Mouse (Mus musculus): ENCODE data around the gene Svs6. TPM values are rescaled to one million over a fixed set of nuclear protein-coding genes. Genes with fewer than 3 reads are reported as not detected.
"Not testable (repeated sequence)": the region's sequence is repeated elsewhere in the genome, so short reads cannot be mapped to it uniquely, and the experiment has no call there.

Gene Svs6
- total RNA-seq (2017) = not detected in 2 replicates

DNA sequence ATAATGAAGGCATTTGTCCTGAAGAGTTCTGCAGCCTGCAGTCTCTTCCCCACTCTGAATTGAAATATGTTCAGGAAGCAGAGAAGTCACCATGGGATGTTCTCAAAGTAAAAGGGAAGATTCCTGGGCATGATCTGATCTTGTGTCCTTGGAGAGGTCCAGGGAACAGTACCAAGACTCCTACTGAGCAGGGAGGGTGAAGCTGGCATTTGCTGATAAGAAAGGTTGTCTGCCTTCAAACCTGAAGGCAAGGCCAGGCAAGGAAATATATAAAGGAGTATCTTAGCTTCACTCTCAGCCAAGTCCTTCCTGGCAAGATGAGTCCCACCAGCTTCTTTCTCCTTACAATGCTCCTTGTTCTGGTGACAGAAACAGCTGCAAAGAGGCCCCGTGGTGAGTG, at the start of gene Svs6:
Svs6 (plus strand) TSS at position 301 of the 400 bp plus-strand sequence.
- not testable (repeated sequence) for ATAC-seq (replicated peaks; ENCODE audit: low read depth, poor library complexity, severe bottlenecking)

DNA sequence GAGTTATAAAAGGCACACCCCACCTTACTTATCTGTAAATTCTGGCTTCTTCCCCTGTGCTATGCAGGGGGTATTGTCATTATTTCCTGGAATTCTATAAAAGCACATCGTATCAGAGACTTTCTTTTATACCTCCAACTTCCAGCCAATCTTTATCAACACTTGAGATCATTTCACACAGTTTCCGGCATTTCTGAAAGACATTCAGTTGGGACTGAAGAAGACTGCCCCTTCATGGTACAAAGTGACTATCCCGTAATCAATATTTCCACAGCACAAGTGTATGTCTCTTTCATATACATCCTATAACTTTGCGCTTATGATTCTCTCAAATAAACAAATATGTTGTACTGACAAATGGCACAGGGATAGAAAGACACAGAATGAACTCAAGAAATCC, 38.2 kb upstream of the Svs6 start, which contains the start of gene Svs4:
Svs4 (minus strand) TSS at position 101 of the 400 bp plus-strand sequence.
- no peak for ATAC-seq (replicated peaks; ENCODE audit: low read depth, poor library complexity, severe bottlenecking)

DNA sequence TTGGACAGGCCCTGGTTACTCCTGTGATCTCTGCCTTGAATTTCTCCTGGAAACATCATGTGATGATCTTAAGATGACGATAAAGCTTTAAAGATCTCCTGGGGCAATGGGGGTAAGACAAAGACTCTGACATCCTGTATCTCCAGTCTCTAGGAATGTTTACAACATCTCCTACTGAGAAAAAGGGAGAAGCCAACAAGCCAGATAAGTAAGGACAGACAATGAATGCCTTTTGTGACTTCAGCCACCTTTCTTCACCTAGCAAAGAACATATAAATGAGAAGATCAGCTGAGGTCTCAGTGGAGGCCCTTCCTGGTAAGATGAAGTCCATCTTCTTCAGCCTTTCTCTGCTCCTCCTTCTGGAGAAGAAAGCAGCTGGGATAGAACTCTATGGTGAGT, 27.6 kb upstream of the Svs6 start, which contains the start of gene Svs3a:
Svs3a (plus strand) TSS at position 301 of the 400 bp plus-strand sequence.
- ATAC-seq (replicated peaks; ENCODE audit: low read depth, poor library complexity, severe bottlenecking) = not testable (repeated sequence)

DNA sequence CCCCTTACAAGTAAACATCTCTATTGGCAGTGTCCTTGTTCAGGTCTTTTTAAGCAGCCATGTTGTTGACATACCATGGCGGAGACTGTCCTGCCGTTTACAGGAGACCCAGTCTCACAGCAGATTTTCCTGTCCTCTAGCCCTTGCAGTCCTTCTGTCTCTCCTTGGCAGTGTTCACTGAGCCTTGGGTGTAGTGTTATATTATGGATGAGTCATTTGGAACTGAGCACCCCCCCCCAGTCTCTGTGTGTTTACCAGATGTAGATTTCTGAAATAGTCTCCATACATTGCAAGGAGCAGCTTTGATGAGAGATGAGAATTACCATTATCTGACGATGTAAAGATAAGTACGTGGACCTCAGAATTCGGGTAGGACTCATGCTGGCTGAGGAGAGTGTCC, 4.0 kb upstream of the Svs6 start:
- ATAC-seq (replicated peaks; ENCODE audit: low read depth, poor library complexity, severe bottlenecking) = no peak

DNA sequence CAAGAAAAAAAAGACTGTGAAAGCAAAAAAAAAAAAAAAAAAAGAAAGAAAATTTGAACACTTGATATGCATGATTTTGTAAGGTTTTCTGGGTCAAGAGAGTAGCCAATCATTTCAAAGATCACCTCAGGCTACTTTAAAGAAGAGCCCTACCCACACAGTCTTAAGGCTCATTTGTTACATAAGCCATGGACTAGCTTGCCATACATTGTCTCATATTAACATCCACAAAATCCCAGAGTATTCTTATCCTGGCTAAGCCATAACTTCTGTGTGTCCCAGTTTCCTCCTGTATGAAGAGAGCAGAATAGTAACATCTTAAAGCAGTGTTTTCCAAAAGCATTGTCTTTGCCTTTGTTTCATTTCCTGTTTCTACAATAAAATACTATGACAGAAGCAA, 1.1 kb upstream of the Svs6 start:
- not testable (repeated sequence) for ATAC-seq (replicated peaks; ENCODE audit: low read depth, poor library complexity, severe bottlenecking)

DNA sequence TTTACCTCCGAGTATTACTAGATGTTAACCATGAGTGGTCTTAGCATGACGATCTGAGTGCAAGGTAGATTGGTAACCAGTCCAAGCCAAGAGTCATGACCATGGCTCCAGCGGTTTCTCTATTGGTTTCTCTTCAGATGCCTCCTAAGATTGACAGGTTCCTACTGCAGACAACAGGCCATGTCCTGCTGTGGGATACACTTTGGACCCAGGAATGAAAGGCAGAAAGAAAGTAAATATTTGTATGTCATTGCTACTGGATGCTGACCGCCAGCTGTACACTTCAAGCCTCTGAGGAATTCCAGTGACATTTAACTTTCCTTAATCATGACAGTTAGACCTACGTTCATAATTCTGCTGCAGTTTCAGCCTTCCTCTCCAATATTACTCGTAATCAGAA, 4.4 kb downstream of the Svs6 start:
- no peak for ATAC-seq (replicated peaks; ENCODE audit: low read depth, poor library complexity, severe bottlenecking)

DNA sequence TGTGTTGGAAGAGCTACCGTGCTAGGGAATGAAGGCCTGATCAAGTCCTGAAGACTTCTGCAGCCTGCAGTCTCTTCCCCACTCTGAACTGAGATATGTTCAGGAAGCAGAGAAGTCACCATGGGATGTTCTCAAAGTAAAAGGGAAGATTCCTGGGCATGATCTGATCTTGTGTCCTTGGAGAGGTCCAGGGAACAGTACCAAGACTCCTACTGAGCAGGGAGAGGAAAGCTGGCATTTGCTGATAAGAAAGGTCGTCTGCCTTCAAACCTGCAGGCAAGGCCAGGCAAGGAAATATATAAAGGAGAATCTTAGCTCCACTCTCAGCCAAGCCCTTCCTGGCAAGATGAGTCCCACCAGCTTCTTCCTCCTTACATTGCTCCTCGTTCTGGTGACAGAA, 15.9 kb downstream of the Svs6 start, which contains the start of gene Svs5:
Svs5 (plus strand) TSS at position 301 of the 400 bp plus-strand sequence.
- not testable (repeated sequence) for ATAC-seq (replicated peaks; ENCODE audit: low read depth, poor library complexity, severe bottlenecking)

DNA sequence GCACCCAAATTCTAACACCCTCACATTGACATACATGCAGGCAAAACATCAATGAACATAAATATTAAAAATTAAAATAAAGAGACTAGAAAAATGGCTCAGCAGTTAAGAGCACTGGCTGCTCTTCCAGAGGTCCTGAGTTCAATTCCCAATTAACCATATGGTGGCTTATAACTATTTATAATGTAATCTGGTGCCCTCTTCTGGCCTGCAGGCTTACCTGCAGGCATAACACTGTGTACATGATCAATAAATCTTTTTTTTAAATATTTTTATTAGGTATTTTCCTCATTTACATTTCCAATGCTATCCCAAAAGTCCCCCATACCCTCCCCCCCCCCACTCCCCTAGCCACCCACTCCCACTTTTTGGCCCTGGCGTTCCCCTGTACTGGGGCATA, 27.2 kb downstream of the Svs6 start:
- not testable (repeated sequence) for ATAC-seq (replicated peaks; ENCODE audit: low read depth, poor library complexity, severe bottlenecking)

DNA sequence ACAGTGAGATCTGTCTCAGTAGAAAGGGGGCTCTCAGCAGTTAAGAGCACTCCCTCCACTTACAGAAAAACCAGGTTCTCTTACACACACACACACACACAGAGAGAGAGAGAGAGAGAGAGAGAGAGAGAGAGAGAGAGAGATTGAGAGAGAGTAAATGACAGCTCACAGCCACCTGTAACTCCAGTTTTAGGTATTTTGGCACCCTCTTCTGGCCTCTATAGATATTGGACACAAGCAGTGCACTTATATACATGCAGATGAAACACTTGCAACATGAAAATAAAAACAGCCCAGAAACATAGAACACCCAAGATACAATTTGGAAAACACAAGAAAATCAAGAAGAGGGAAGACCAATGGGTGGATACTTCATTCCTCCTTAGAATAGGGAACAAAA, 31.1 kb downstream of the Svs6 start:
- ATAC-seq (replicated peaks; ENCODE audit: low read depth, poor library complexity, severe bottlenecking) = not testable (repeated sequence)

DNA sequence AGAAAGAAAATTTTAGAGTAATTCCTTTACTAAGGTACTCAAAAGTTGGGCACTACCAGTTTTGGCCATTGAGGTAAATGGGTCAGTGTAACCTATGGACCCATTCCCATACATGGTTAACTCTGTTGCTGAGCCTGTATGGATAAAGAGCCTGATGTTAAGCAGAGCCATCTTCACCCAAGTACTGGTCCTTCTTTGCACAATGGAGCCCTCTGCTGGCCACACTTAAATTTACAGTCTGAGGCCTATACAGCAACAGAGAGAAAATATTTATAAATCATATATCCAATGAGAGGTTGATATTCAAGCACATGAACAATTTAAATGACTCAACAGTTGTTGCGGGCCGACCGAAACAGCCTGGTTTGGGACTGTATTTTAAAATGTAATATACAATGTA, 32.4 kb downstream of the Svs6 start:
- peak; percentile 77 for ATAC-seq (replicated peaks; ENCODE audit: low read depth, poor library complexity, severe bottlenecking)

DNA sequence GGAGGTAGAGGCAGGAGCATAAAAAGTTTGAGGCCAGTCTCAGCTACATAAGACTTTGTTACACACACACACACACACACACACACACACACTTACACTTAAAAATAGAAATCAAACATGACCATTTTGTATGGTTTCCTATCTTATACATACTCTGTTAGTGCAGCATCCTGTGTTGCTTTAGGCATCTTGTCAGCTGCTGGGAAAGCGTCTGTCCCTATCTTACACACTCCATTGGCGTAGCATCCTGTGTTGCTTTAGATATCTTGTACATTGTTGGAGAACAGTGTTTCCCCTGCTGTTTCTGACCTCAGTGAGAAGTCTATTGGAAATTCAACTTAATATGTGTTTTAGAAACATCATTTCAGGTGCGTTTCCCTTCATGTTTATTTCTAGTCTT, 36.1 kb downstream of the Svs6 start:
- 0 out of 2 replicates have a peak, but pooled peaks have one; percentile 9 for ATAC-seq (replicated peaks; ENCODE audit: low read depth, poor library complexity, severe bottlenecking)

DNA sequence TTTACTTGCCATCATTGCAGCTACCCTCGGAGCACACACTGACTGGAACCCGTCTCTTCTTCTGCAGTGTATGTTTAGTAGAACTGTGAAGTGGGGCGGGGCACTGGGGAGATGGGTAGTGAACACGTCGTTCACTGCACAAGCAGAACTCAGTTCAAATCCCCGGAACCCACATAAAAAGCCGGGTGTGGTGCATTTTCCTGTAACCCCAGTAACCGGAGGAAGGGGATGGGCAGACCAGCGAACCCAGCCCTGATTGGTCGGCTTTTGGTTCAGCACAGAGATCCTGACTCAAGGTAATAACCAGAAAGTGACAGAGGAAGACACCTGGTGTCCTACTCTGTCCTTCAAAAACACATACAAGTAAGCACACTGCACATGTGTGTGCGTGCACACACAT, 36.8 kb downstream of the Svs6 start:
- ATAC-seq (replicated peaks; ENCODE audit: low read depth, poor library complexity, severe bottlenecking) = no peak

DNA sequence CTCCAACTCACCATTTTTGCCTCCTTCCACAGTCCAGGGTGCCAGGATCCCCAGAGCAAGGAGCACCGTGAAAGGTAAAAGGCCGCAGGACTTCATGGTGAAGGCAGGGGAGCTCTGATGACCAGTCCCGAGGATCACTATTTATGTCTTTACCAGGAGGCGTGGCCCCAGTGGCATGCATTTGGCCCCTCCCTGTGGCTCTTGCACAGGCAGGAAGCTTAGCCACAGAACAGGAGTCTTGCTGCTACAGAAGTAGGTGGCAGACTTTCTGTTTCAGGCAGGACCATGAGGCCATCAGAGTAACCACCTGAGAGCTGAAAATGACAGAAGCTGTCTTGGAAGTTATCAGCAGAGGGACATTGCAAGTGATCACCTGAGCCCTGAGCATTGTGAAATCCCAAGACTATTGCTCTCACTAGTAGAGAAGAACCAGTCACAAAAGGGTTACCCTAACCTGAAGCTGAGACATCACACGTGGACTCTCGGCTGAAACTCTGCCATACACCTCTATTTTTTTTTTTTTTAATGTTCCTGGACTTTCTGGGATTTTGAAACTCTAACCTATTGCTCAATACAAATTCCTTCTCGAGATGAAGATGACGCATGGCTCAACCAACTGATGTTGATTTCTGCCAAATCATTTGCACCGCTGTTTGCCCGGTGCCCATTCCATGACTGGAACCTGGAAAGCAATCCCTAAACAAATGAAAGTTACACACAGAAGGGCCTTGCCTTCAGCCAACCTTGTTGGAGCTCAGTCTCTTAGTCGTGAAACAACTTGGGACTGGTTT, 39.8 kb downstream of the Svs6 start:
- ATAC-seq (replicated peaks; ENCODE audit: low read depth, poor library complexity, severe bottlenecking) = peak; percentile 83

DNA sequence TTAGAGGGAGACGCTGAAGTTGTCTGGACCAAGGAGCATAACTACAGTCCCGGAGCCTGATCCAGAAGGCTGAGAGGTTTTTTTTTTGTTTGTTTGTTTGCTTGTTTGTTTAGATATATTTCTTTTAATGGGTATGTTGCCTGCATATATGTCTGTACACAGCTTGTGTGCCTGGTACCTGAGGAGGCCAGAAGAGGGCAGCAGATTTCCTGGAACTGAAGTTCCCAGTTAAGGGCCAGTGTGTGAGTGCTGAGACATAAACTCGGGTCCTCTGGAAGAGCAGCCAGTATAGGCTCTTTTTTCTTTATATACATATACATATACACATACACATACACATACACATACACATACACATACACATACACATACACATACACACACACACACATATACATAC, 41.8 kb downstream of the Svs6 start:
- no peak for ATAC-seq (replicated peaks; ENCODE audit: low read depth, poor library complexity, severe bottlenecking)

DNA sequence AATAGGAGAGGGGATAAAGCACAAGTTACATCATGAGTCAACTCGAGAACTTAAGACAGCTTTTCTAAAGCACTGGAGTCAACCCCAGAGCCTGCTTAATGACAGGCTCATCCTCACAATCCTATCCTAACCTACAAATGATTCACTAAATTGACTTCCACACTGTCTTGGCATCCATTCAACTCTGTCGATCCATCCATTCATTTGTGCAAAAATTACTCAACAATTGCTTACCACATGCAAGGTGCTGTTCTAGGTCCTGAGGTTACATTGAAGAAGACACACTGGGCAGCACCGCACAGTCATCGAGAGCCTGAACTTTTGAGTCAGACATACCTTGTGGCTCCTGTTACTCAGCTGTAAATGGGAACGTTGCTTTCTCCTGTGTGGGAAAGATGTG, 42.5 kb downstream of the Svs6 start:
- no peak for ATAC-seq (replicated peaks; ENCODE audit: low read depth, poor library complexity, severe bottlenecking)

DNA sequence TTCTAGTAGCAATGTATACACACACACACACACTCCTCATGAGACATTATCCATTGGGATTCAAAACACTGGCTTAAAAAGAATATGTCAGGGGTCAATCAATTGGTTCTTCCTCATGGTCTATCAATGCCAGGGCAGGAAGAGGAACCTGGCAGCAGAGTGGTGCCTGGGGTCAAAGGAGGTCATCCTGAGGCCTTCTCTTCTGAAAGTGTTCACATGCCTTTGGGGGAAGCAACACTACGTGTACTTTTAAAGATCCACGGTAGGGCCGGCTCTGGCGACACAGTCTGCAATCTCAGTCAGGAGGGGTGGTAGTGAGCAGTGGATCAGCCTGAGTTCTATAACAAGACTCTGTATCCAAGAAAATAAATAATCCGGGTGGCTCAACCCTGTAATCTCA, 43.1 kb downstream of the Svs6 start:
- no peak for ATAC-seq (replicated peaks; ENCODE audit: low read depth, poor library complexity, severe bottlenecking)

DNA sequence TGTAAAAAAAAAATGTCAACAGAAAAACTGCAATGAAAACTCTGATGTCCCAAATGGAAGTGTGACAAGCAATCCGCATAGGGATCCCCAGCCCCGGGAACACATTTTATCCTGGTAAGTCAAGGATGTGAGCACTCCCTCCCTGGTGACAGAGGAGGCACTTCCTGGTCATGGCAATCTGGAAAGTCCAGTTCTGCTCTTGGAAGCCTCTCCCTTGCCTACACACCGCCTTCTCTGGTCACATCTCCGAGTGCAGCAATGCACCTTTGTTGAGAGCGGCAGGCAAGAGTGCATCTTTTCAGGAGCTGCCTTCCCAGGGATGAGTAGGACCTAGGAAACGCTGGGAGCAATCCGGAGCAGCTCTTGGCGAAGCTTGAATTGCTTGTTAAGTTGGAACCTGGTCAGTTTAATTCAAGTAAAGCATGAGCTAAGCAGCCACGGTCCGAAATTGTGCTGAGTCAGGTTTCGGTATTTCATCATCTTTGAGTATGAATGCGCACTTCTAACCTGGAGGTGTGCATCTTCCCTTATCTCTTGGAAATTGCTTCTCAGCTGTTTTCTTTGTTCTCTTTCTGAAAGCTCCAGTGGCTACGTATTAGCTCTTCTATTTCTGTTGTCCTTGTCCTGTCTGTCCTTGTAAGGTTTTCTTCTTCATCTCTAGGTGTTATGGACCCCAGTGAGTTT, 44.6 kb downstream of the Svs6 start:
- peak; percentile 41; the same call in 1 of the 2 replicates for ATAC-seq (replicated peaks; ENCODE audit: low read depth, poor library complexity, severe bottlenecking)

DNA sequence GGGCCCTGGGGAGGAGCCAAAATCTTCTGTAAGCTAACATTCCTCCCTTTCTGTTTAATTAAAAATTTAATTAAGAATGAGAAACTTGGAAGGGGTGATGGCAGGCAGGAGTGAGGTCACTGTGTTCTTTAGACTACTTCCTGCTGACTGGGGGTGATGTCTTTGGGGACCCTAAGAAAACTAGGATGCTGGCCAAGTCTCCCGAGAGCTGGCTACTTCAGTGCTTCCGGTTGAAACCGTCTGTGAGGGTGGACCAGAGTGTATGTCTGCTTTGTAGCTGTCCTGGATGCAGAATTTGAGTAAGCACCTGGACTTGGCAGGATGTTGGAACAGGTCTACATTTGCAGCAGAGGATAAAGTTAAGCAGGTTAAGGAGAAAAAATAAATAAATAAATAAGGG, 50.4 kb downstream of the Svs6 start:
- ATAC-seq (replicated peaks; ENCODE audit: low read depth, poor library complexity, severe bottlenecking) = no peak

Measured in common myeloid progenitor, adult 5-6 weeks (primary cell).